Mouse (Mus musculus) spleen, postnatal 10 days (tissue): Measurements from ENCODE around the gene Gm5168.
"Not testable (repeated sequence)": the region's sequence is repeated elsewhere in the genome, so short reads cannot be mapped to it uniquely, and the experiment has no call there.

ENCODE experiments used
- DNase-seq, 2 experiments: peaks; one replicate each; pipeline ENCODE4 v3.0.0; 2021 to 2022; ENCODE audit warnings: low spot score in 2 of 2

Gene Gm5168

GRCm38 (mm10) chrX:26050941-26051340 lies at the start of gene Gm5168:
Gm5168 (minus strand) TSS chrX:26051041.
- DNase-seq: not testable (repeated sequence)
